Mouse (Mus musculus): ENCODE measurements at regions not wholly inside any gene's neighbourhood (a gene's known extent, or its start where the extent isn't known, plus 50 kb on each side); places are given as distances from the start of the nearest gene placed in this dataset.

GRCm38 (mm10) chr10:43634371-43635080 lies 56.4 kb downstream of the Cd24a start:
- intact Hi-C loops (cut with DNase I) = no loop called here

GRCm38 (mm10) chr10:43641169-43641945 lies 63.3 kb downstream of the Cd24a start:
- intact Hi-C loops (cut with DNase I) = no loop called here

GRCm38 (mm10) chr10:43646326-43646725 lies 68.2 kb downstream of the Cd24a start:
- intact Hi-C loops (cut with DNase I) = no loop called here

GRCm38 (mm10) chr10:43646965-43647364 lies 68.9 kb downstream of the Cd24a start:
- intact Hi-C loops (cut with DNase I) = no loop called here

- intact Hi-C loops (cut with DNase I) = no loop called here
Observed at GRCm38 (mm10) chr10:43648186-43648585, 70.1 kb downstream of the Cd24a start.

- intact Hi-C loops (cut with DNase I) = no loop called here
Observed at GRCm38 (mm10) chr10:43648815-43649447, 70.8 kb downstream of the Cd24a start.

GRCm38 (mm10) chr10:43650449-43650848 lies 72.4 kb downstream of the Cd24a start:
- intact Hi-C loops (cut with DNase I) = no loop called here

GRCm38 (mm10) chr10:43651505-43651904 lies 73.4 kb downstream of the Cd24a start:
- intact Hi-C loops (cut with DNase I) = no loop called here

- intact Hi-C loops (cut with DNase I) = no loop called here
Observed at GRCm38 (mm10) chr10:43651915-43652314, 73.8 kb downstream of the Cd24a start.

- intact Hi-C loops (cut with DNase I) = no loop called here
Observed at GRCm38 (mm10) chr10:43655082-43655671, 77.1 kb downstream of the Cd24a start.

GRCm38 (mm10) chr10:43655680-43656079 lies 77.6 kb downstream of the Cd24a start:
- intact Hi-C loops (cut with DNase I) = no loop called here

- intact Hi-C loops (cut with DNase I) = no loop called here
Observed at GRCm38 (mm10) chr10:43656207-43656606, 78.1 kb downstream of the Cd24a start.

- intact Hi-C loops (cut with DNase I) = no loop called here
Observed at GRCm38 (mm10) chr10:43657501-43658225, 79.6 kb downstream of the Cd24a start.

GRCm38 (mm10) chr10:43658226-43658593 lies 80.1 kb downstream of the Cd24a start:
- intact Hi-C loops (cut with DNase I) = no loop called here

- intact Hi-C loops (cut with DNase I) = no loop called here
Observed at GRCm38 (mm10) chr10:43664844-43665243, 86.8 kb downstream of the Cd24a start.

GRCm38 (mm10) chr10:43666262-43667085 lies 88.4 kb downstream of the Cd24a start:
- intact Hi-C loops (cut with DNase I) = no loop called here

- intact Hi-C loops (cut with DNase I) = no loop called here
Observed at GRCm38 (mm10) chr10:43667086-43667690, 89.1 kb downstream of the Cd24a start.

GRCm38 (mm10) chr10:43667732-43668247 lies 89.7 kb downstream of the Cd24a start:
- intact Hi-C loops (cut with DNase I) = no loop called here

GRCm38 (mm10) chr10:43669471-43669870 lies 91.4 kb downstream of the Cd24a start:
- intact Hi-C loops (cut with DNase I) = no loop called here

- intact Hi-C loops (cut with DNase I) = no loop called here
Observed at GRCm38 (mm10) chr10:43670745-43671144, 92.7 kb downstream of the Cd24a start.
